Mouse (Mus musculus): Measurements from ENCODE around the gene Tgfb2.

Tgfb2 gene

GRCm38 (mm10) chr1:186703980-186704701 is 1.6 kb downstream of the Tgfb2 start:
- in situ Hi-C loops (cut with MboI; ENCODE audit: unreplicated experiment in 2 of 2) = loop anchor here (5.0 to 25.0 kb wide), 6 partner anchors 43 to 1867 kb away; partner anchors contain the start of genes Marc2 (in 2 of the 2), Gpatch2 (in 1 of the 2), Rrp15 (in 1 of the 2) and Spata17 (in 1 of the 2)

GRCm38 (mm10) chr1:186703256-186703979 is 2.4 kb downstream of the Tgfb2 start:
- in situ Hi-C loops (cut with MboI; ENCODE audit: unreplicated experiment in 2 of 2) = loop anchor here (5.0 to 25.0 kb wide), 6 partner anchors 44 to 1866 kb away; partner anchors contain the start of genes Marc2 (in 2 of the 2), Gpatch2 (in 1 of the 2), Rrp15 (in 1 of the 2) and Spata17 (in 1 of the 2)

GRCm38 (mm10) chr1:186702391-186703255 is 3.2 kb downstream of the Tgfb2 start:
- in situ Hi-C loops (cut with MboI; ENCODE audit: unreplicated experiment in 2 of 2) = loop anchor here (5.0 to 25.0 kb wide), 6 partner anchors 45 to 1865 kb away; partner anchors contain the start of genes Marc2 (in 2 of the 2), Gpatch2 (in 1 of the 2), Rrp15 (in 1 of the 2) and Spata17 (in 1 of the 2)

- in situ Hi-C loops (cut with MboI; ENCODE audit: unreplicated experiment in 2 of 2) = loop anchor here (5.0 to 25.0 kb wide), 6 partner anchors 46 to 1864 kb away; partner anchors contain the start of genes Marc2 (in 2 of the 2), Gpatch2 (in 1 of the 2), Rrp15 (in 1 of the 2) and Spata17 (in 1 of the 2)
Measured at GRCm38 (mm10) chr1:186701206-186701905, 4.4 kb downstream of the Tgfb2 start.

- in situ Hi-C loops (cut with MboI; ENCODE audit: unreplicated experiment in 2 of 2) = loop anchor here (5.0 to 25.0 kb wide), 6 partner anchors 47 to 1863 kb away; partner anchors contain the start of genes Marc2 (in 2 of the 2), Gpatch2 (in 1 of the 2), Rrp15 (in 1 of the 2) and Spata17 (in 1 of the 2)
Measured at GRCm38 (mm10) chr1:186700496-186700895, 5.3 kb downstream of the Tgfb2 start.

GRCm38 (mm10) chr1:186698583-186699338 is 7.0 kb downstream of the Tgfb2 start:
- in situ Hi-C loops (cut with MboI; ENCODE audit: unreplicated experiment in 2 of 2) = no loop called here

GRCm38 (mm10) chr1:186696231-186696630 is 9.6 kb downstream of the Tgfb2 start:
- in situ Hi-C loops (cut with MboI; ENCODE audit: unreplicated experiment in 2 of 2) = no loop called here

GRCm38 (mm10) chr1:186695361-186695760 is 10.4 kb downstream of the Tgfb2 start:
- in situ Hi-C loops (cut with MboI; ENCODE audit: unreplicated experiment in 2 of 2) = no loop called here

GRCm38 (mm10) chr1:186692370-186692769 is 13.4 kb downstream of the Tgfb2 start:
- in situ Hi-C loops (cut with MboI; ENCODE audit: unreplicated experiment in 2 of 2) = no loop called here

- in situ Hi-C loops (cut with MboI; ENCODE audit: unreplicated experiment in 2 of 2) = no loop called here
Measured at GRCm38 (mm10) chr1:186691708-186692107, 14.1 kb downstream of the Tgfb2 start.

- in situ Hi-C loops (cut with MboI; ENCODE audit: unreplicated experiment in 2 of 2) = no loop called here
Measured at GRCm38 (mm10) chr1:186684041-186684440, 21.7 kb downstream of the Tgfb2 start.

- in situ Hi-C loops (cut with MboI; ENCODE audit: unreplicated experiment in 2 of 2) = no loop called here
Measured at GRCm38 (mm10) chr1:186682606-186683005, 23.2 kb downstream of the Tgfb2 start.

GRCm38 (mm10) chr1:186677614-186678013 is 28.2 kb downstream of the Tgfb2 start:
- in situ Hi-C loops (cut with MboI; ENCODE audit: unreplicated experiment in 2 of 2) = no loop called here

- in situ Hi-C loops (cut with MboI; ENCODE audit: unreplicated experiment in 2 of 2) = no loop called here
Measured at GRCm38 (mm10) chr1:186676199-186676598, 29.6 kb downstream of the Tgfb2 start.

GRCm38 (mm10) chr1:186675263-186675662 is 30.5 kb downstream of the Tgfb2 start:
- in situ Hi-C loops (cut with MboI; ENCODE audit: unreplicated experiment in 2 of 2) = no loop called here

- in situ Hi-C loops (cut with MboI; ENCODE audit: unreplicated experiment in 2 of 2) = no loop called here
Measured at GRCm38 (mm10) chr1:186674621-186675020, 31.2 kb downstream of the Tgfb2 start.

GRCm38 (mm10) chr1:186673166-186673565 is 32.6 kb downstream of the Tgfb2 start:
- in situ Hi-C loops (cut with MboI; ENCODE audit: unreplicated experiment in 2 of 2) = no loop called here

- in situ Hi-C loops (cut with MboI; ENCODE audit: unreplicated experiment in 2 of 2) = no loop called here
Measured at GRCm38 (mm10) chr1:186663412-186663811, 42.4 kb downstream of the Tgfb2 start.

- in situ Hi-C loops (cut with MboI; ENCODE audit: unreplicated experiment in 2 of 2) = no loop called here
Measured at GRCm38 (mm10) chr1:186662996-186663395, 42.8 kb downstream of the Tgfb2 start.

Measured in v-Abl transformed pro-B cells (cell line).